Mouse (Mus musculus) ZHBTc4 (cell line): ENCODE measurements around the gene Nkiras1.
A peak's percentile ranks its signal among the peaks of the same experiment; 100 is the strongest.

Source experiments
- DNase-seq: peaks from one replicate; pipeline ENCODE4 v3.0.0-alpha.2; 2011; ENCODE audit warnings: low read depth, low spot score

The Nkiras1 gene

DNA sequence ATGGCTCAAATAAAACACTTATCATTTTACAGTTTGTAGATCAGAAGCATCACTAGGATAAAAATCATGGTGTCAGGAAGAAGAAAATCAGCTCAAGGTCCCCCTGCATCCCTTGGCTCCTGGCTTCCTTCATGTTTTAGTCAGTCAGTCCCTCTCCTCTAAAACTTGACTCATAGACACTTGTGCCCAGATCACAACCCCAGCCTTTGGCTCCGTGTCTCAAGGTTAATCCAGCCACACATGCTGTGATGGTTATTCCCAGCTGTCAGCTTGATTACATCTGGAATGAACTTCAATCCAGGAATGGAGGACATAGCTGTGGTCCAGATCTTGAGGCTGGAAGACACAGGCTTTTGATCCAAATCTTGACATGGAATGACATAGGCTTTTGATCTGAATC, 3.6 kb downstream of the Nkiras1 start:
- no peak for DNase-seq

DNA sequence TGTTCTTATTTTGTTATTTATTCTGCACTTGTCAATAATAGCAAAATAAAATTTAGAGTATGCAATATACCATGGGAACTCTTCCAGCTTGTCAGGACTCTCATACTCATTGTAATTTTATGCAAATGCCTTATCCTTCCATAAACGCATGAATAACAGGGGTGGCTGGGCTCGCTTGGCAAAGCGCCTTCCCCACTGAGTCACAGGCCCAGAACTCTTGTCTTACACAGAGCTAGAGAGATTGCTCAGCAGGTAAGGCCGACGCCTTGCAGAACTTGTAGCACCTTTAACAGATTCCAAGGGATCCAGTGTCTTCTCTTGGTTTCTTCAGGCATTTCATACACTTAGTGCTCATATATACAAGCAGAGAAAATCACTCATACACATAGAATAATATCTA, 9.4 kb downstream of the Nkiras1 start:
- DNase-seq = no peak

DNA sequence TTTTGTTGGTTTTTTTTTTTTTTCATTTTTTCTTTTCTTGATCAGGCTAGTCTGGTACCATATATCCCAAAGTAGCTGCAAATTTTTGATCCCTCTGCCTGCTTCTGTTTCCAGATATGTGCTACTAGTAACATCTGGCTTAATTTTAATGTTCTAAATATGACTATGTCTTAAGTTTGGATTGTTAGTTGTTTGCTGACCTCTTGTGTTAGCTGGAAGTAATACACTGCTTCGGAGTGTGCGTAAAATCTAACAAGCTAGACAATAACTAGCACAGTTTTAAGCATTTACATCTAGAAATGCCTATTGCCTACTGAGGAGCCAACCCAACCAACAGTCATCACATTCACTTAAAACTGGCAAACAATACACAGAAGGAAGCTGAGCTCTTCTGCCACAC, 13.6 kb downstream of the Nkiras1 start:
- DNase-seq = peak; percentile 20

DNA sequence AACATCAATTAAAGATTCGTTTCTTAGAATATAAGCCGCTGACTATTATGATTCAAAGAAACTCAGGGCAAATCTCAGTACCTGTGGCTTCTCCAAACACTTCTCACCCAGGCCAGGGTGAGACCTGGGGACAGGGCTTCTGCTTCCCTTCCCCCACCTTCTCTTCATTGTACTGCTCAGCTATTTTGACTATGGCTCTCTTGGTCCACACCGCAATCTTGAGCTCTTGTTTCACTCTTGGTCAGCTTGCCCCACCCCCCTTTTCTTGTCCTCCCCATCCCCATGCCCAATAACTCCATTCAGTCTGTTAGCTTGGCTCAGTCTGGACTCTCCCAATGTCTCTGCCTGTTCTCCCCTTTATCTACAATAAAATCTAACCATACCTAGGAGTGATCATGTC, 14.5 kb downstream of the Nkiras1 start:
- no peak for DNase-seq

DNA sequence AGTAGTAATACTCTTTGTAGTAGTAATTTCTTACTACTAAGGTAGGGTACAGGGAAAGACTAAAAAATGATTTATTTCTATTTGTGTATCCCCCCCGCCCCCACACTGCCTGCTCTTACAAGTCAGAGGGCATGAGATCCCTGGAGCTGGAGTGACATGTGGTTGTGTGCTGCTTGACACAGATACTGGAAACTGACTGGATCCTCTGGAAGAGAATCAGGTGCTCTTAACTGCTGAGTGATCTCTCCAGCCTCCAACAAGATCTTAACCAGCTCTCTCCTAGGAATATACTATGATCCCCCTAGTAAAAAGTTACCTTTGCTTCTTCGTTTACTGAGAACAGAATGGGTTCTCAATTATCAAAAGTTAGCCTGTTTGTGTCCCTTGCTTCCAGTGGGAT, 15.5 kb downstream of the Nkiras1 start:
- DNase-seq = no peak

DNA sequence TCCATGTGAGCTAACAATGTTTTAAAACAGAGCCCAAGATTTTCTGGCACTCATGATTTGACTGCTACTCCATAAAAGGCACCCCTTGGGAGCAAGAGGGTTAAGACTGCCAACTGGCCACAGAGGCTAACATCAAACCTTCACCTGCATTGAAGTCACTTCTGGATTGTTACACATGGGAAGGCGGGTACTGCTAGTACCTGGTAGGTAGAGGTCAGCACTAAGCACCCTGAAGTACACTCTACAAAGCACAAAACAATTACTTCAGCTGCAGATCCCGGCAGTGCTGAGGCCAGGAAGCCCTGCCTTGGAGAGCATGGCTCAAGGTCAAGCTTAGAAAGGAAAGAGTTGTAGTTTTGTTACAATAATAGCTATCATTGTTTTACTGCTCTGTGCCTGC, 16.5 kb downstream of the Nkiras1 start:
- no peak for DNase-seq

DNA sequence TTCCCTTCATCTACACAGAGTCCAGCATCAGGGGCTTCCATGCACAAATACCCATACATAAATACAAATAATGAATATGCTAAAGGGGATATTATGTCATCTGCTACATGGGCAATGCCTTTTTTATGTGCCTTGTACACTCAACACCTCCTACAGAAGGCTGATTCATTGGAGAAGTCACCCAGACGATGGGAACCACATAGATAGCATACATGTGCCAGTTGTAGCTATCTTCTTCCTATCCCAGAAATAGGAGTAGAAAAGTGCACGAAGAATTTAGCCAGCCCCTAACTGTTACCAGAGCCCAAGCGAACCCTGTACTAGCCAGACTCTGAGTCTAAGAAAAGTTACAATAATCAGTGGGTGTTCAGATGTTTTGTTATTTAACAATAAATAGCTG, 21.2 kb downstream of the Nkiras1 start:
- no peak for DNase-seq

DNA sequence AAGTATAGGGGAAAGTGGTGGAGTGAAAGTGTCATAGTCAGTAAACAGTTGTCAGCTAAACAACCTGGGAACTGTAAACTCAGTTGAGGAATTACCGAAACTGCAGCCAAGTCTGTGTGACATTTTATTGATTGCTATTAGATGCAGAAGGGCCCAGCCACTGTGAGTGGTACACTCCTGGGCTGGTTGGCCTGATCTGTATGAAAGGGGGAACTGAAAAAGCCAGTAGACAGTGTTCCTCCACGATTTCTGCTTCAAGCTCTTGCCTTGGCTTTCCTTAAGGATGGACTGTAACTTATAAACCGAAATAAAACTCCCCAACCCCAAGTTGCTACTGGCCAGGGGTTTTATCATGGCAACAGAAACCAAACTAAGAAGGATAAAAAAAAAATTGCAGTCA, 21.6 kb downstream of the Nkiras1 start:
- no peak for DNase-seq

DNA sequence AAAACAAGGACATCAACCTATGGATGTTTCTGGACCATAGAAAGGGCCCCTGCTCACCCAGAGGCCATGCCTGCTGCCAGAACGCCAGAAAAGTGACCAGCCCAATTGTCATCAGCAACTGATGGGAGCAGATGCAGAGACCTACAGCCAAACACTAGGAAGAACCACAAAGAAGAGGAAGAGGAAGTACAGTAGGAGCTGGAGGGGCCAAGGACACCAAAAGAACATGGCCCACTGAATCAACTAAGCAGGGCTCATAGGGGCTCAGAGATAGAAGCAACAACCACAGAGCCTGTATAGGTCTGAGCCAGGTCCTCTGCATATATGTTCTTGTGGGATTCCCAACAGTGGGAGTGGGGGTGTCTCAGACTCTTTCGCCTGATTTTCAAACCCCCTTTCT, 26.5 kb downstream of the Nkiras1 start:
- no peak for DNase-seq

DNA sequence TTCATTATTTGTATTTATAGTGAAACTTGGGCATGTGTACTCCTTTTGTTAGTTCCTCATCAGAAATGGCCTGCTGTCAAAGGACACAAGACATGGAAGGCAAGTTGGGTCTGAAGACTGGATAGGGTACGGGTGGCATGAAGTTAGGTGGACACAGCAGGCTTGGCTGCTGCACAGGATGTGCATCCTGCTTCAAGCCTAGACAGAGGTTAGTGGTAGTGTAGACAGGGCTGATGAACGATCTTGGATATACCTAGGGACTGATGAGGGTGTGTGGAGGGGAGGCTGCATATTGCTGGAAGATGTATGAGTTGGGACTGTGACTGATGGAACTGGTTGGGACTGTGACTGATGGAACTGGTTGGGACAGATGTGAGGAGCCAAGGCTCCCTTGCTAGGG, 27.9 kb downstream of the Nkiras1 start:
- DNase-seq = no peak

DNA sequence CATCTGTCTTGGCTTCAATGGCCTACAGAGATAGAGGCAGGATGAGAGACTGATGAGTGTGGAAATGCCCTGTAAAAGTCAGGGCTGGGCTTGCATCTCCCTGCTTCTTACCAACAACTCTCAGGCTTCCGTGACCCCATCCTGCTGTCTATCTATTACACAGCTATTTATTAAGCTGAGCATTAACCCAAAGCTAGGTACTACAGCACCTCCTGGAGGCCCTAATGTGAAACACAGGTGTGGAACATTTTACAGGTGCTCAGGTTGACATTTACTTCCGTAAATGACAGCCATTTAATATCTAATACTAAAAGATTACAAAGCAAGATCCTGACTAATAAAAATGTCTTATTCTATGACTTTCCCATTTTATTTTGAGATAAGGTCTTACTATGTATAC, 29.7 kb downstream of the Nkiras1 start:
- peak; percentile 32 for DNase-seq

DNA sequence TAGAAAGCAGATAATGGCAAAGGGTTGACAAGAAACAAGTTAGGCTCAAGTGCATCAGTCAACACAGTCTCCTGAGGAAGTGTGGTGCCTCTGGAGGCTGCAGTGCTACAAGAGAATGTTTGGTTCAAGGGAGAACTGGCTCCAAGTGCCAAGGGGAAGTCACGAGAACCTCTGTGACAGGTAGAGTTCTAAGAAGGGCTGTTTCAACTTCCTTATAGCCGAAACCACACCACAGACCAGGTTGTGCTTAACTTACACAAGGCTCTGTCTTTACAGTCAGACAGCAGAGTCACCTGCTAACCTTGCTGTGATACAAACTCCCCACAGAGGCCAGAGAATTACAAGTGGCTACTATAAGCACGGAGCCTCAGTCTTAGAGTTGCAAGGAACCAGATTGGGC, 30.7 kb downstream of the Nkiras1 start:
- DNase-seq = no peak

DNA sequence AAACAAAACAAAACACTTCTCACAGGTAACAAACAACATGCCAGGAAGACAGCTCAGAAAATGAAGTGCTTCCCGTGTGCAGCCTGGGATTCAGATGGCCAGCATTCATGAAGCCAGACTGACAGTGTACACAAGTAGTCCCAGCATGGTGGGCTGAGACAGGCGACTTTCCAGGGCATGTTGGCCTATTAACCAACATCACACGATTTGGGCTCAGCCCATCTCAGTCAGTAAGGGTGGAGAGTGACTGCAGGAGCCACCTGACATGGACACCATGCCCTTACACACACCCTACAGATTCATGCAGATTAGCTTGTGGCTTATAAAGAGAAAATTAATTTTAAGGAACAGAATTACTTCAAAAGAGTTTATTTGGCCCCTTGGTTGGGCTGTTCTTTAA, 31.8 kb downstream of the Nkiras1 start:
- DNase-seq = no peak

DNA sequence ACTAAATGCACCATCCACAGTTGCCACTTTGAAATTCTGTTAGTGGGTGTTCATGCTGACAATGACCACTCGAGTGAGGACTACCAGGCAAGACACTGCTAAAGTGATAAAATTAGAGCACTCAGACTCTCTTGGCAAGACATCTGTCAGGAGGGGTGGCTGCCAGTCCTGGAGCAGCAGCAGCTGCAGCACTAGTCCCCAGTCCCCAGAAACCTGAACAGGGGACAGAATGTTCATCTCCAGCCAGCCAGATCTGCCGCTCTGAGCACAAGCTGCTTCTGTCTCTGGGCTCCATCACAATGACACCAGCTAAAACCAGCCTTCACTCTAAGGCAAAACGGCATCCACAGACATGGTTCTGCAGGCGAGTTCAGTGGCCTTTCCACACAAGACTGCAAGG, 32.3 kb downstream of the Nkiras1 start:
- no peak for DNase-seq

DNA sequence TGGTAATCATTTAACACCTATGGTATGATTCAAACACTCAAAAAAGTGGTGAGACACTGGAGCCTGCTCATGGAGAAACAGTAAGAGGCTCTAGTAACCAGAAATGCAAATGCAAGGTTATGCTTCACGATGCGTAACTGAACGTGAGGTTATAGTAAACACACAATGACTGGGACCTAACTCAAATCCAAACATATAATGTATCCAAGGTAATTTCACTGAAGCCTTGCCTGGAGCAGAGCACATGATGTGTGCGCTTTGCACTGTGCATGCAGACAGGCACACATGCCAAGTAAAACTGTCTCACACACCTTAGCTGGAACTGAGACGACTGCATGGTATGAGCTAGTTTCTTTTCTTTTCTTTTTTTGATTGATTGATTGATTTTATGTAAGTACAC, 33.2 kb downstream of the Nkiras1 start:
- DNase-seq = no peak

DNA sequence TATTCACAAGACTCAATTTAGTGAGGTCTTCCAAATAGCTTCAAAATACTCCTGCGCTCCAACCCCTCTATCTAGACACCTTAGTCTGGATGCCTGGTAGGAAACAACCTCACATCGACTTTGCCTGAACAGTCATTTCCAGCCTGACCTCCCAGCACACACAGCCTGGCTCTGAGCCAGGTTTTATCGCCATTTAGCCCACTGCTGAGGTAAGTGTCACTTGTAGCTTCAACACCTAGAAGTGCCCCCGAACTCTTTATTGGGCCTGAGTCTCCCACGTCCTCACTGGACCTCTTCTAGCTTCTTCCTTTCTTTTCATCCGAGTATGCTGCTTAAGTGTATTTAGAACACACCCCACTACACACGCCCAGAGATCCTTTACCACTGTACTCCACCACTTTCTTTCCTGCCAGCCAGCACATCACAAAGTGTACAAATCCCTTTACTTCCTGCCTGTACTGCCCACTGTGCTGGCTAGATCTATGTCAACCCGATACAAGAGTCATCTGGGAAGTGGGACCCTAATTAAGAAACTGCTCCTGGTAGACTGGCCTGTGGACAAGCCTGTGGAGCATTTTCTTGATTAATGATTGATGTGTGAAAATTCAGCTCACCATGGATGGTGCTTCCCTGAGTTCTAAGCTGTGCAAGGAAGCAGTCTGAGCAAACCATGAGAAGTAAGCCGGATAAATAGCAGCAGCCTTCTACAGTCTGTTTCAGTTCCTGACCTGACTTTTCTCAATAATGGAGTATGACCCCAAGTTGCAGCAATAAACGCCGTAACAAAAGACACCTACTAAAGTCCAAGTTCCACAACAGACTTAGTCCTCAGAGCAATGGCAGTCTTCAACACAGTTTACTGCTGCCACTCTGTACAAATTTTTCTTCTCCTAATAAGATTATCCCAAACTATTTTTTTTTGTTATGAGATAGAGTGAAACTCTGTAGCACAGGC, 46.8 kb downstream of the Nkiras1 start:
- no peak for DNase-seq

DNA sequence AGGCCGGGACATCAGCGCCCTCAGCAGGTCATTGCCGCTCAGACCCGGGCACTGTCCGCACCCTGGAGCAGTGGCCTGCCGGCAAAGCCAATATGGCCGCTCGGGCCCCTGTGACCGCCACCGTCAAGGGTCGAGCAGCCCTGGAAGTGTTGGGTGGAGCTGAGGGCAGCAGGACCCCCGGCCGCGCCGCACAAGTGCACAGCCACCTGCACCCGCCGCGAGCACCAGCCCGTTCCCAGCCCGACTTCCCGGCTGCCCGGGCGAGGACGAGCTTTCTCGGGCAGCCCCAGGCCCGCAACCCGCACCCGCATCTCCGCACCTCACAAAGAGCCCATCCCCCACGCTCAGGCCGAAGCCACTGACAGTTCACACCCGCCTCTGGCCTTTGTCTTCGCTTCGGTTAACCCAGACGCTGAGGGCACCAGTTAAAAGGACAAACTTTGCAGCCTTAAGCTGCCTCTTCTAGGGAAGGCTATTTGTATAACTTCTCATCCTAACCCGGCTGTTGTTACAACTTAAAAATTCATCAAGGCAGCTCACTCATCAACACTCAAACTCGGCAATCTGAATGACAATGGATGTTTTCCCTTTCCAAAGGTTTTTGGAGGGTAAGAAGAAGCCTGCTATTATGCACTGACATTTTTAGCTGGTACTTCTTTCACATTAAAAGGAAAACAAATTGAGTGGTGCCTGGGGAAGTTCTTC, 56.2 kb downstream of the Nkiras1 start:
- DNase-seq = peak; percentile 70

DNA sequence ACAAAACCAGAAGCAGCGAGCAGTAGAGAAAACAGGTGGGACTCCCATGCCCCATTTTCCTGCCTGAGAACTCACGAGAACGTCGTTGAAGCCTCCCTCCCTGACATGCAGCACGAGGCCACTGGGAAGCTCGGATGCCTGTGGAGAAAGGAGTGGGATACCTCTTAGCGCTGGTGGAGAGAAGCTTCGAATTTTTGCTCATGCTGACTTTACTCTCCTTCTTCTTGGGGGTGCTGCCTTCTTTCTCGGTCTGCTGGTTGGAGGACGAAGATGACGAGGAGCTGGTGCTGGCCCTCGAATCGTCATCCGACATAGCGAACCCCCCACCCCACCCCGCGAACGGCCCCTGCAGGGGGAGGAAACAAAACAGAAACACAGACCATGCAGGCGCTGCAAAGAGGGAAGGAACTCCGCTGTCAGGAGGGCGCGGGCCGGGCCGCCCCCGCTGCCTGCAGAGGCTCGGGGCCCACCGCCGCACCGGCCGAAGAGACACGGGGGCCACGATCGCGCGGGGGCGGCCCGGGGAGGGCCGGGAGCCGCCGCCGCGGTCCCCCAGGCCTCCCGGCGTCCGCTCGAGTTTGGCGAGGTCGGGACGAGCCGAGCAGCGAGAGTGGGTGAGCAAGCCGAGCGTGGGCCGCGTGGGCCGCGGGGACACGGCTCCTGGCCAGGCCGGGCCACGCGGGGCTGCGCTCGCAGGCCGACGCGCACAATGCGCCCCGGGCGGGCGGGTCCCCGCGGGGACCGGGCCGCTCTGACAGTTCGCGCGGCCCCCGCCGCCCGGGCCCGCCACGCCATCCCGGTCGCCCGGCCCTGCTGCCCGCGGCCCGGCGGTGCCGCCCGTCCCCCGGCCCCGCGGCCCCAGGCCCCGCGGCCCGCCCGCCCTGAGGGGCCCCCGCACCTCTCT, 60.1 kb downstream of the Nkiras1 start:
- peak; percentile 48 for DNase-seq

DNA sequence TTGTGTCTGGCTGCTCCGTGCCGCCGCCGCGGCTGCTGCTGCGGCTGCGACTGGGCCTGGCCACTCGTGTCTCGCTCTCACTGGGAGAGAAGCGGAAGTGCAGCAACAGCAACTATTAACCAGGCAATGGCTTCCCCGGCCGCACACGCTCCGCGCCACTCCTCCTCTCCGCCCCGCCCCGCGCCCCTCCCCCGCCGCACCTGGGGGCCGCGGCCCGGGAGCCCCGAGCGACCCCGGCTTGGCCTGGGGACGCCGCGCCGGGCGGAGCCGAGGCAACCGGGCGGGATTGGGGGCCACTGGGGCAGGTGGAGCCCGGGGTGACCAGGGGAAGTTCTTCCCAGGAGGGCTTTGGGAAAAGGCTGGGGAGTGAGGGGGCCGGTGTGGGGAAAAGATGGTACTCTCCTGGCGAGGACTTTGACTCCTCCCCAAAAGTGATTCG, 60.8 kb downstream of the Nkiras1 start, which contains the start of gene Ube2e1:
TSS of gene Ube2e1 (minus strand) at position 167 of the 439 bp plus-strand sequence.
- DNase-seq = peak; percentile 80
